24 mouse cellular contexts compared by ENCODE assay signal in the genomic region with DNA sequence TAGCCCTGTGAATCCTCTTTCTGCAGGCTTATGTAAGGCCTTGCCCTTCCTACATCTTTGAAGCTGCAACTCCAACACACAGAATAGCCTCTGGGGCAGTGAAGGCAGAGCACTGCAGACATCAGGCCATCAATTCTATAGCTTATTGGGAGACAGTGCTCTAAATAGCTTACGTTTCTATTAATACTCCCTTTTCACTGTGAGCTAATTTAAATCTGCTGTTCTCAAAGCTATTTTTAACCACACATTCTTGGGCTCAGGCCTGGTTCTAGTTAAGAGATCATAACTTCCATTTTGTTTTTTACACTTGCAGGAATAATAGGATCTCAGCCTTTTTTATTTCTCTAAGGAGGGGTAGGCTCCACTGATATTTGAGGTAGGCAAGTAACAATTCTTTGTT.
DNase-seq lines count a peak whose midpoint lies in the region; ATAC-seq and TF ChIP-seq lines count a peak whose summit lies in the region.
"Had no signal": no experiment of that assay in that cellular context is flagged by ENCODE, and none has a peak within 500 bp of the region (broad histone marks: within the 10 kb centered on the region; RNA-seq: fewer than 3 reads in every experiment).

No protein-coding gene starts in this region.

- peak overlapping the region; percentile 45; the same call in 1 of the 2 replicates for H3K27ac ChIP-seq in forebrain, postnatal 0 days (ENCODE audit: low read depth, low read length)
- H3K27ac ChIP-seq in forebrain, embryonic 11.5 days (ENCODE audit: low read depth, low read length), result no peak overlapping the region
- peak overlapping the region; percentile 30; the same call in 1 of the 2 replicates for H3K27ac ChIP-seq in heart, embryonic 11.5 days (ENCODE audit: low read depth, low read length)
- no peak overlapping the region for H3K27ac ChIP-seq in hindbrain, embryonic 13.5 days
- H3K27ac ChIP-seq: forebrain, embryonic 10.5 days; kidney, embryonic 15.5 days; limb, embryonic 15.5 days; neural tube, embryonic 15.5 days; stomach, embryonic 15.5 days had no signal

- 37% methylated on average over 1 of the region's 1 CpGs for WGBS in forebrain, postnatal 0 days
- whole genome bisulfite sequencing in forebrain, embryonic 11.5 days, result 68% methylated on average over 1 of the region's 1 CpGs
- WGBS in heart, embryonic 11.5 days (ENCODE audit: insufficient replicate concordance), result 36% methylated on average over 1 of the region's 1 CpGs
- 59% methylated on average over 1 of the region's 1 CpGs for WGBS in hindbrain, embryonic 13.5 days

- TF ChIP-seq CTCF in forebrain, postnatal 0 days (IDR thresholded peaks at IDR 0.05; ENCODE audit: low read depth), result no peak

- H3K9me3 ChIP-seq in forebrain, postnatal 0 days (ENCODE audit: low read length), result no peaks in the 10 kb centered on the region
- H3K9me3 ChIP-seq in forebrain, embryonic 11.5 days (ENCODE audit: control insufficient read depth, low read length), result no peaks in the 10 kb centered on the region
- H3K9me3 ChIP-seq in heart, embryonic 11.5 days (replicated peaks; ENCODE audit: control insufficient read depth, low read length), result no peaks in the 10 kb centered on the region
- H3K9me3 ChIP-seq in hindbrain, embryonic 13.5 days, result no peaks in the 10 kb centered on the region
- H3K9me3 ChIP-seq: forebrain, embryonic 10.5 days; kidney, embryonic 15.5 days; limb, embryonic 15.5 days; megakaryocyte, embryonic 14.5 days; neural tube, embryonic 15.5 days; stomach, embryonic 15.5 days had no signal

- no peak for ATAC-seq in forebrain, postnatal 0 days
- no peak for ATAC-seq in forebrain, embryonic 11.5 days (replicated peaks; ENCODE audit: low FRiP score)
- ATAC-seq in heart, embryonic 11.5 days (replicated peaks; ENCODE audit: insufficient number of reproducible peaks, low FRiP score, low TSS enrichment), result no peak
- no peak for ATAC-seq in hindbrain, embryonic 13.5 days (ENCODE audit: low FRiP score)
- ATAC-seq: activated CD4-positive, CD25-positive, alpha-beta regulatory T cell, adult 4 months; CD4-positive, CD25-positive, alpha-beta regulatory T cell, adult 4 months; intestine, postnatal 0 days had no signal

- no peaks in the 10 kb centered on the region for H3K27me3 ChIP-seq in forebrain, postnatal 0 days (ENCODE audit: insufficient read depth, low read length)
- no peaks in the 10 kb centered on the region for H3K27me3 ChIP-seq in forebrain, embryonic 11.5 days (ENCODE audit: control insufficient read depth, insufficient read depth, low read length)
- H3K27me3 ChIP-seq in heart, embryonic 11.5 days (ENCODE audit: control insufficient read depth, insufficient read depth, low read length), result no peaks in the 10 kb centered on the region
- H3K27me3 ChIP-seq in hindbrain, embryonic 13.5 days, result no peaks in the 10 kb centered on the region
- H3K27me3 ChIP-seq: kidney, embryonic 15.5 days; limb, embryonic 15.5 days; megakaryocyte, embryonic 14.5 days; neural tube, embryonic 15.5 days; stomach, embryonic 15.5 days had no signal

- no peak overlapping the region for H3K4me3 ChIP-seq in forebrain, postnatal 0 days (ENCODE audit: low read depth, low read length)
- H3K4me3 ChIP-seq in forebrain, embryonic 11.5 days (ENCODE audit: low read depth, low read length), result no peak overlapping the region
- no peak overlapping the region for H3K4me3 ChIP-seq in heart, embryonic 11.5 days (ENCODE audit: low read depth, low read length)
- no peak overlapping the region for H3K4me3 ChIP-seq in hindbrain, embryonic 13.5 days
- H3K4me3 ChIP-seq: forebrain, embryonic 10.5 days; kidney, embryonic 15.5 days; limb, embryonic 15.5 days; megakaryocyte, embryonic 14.5 days; myocyte; neural tube, embryonic 15.5 days; stomach, embryonic 15.5 days had no signal

- no peaks in the 10 kb centered on the region for H3K4me1 ChIP-seq in forebrain, postnatal 0 days (ENCODE audit: insufficient read depth)
- H3K4me1 ChIP-seq in forebrain, embryonic 11.5 days (replicated peaks; ENCODE audit: control insufficient read depth, insufficient read depth, low read length), result no peaks in the 10 kb centered on the region
- H3K4me1 ChIP-seq in heart, embryonic 11.5 days (ENCODE audit: control insufficient read depth, insufficient read depth, low read length), result peaks cover 4% of the 10 kb centered on the region
- peaks cover under 1% of the 10 kb centered on the region; the same call in 1 of the 2 replicates for H3K4me1 ChIP-seq in hindbrain, embryonic 13.5 days (replicated peaks)
- H3K4me1 ChIP-seq: limb, embryonic 15.5 days; stomach, embryonic 15.5 days had no signal

- no peak overlapping the region for H3K9ac ChIP-seq in forebrain, postnatal 0 days
- no peak overlapping the region for H3K9ac ChIP-seq in forebrain, embryonic 11.5 days (ENCODE audit: low read length)
- H3K9ac ChIP-seq in heart, embryonic 11.5 days (ENCODE audit: low read depth, low read length), result no peak overlapping the region
- H3K9ac ChIP-seq in hindbrain, embryonic 13.5 days, result no peak overlapping the region
- H3K9ac ChIP-seq: kidney, embryonic 15.5 days; limb, embryonic 15.5 days; neural tube, embryonic 15.5 days; stomach, embryonic 15.5 days had no signal

- peak; percentile 7 for DNase-seq in forebrain, postnatal 0 days
- no peak for DNase-seq in forebrain, embryonic 11.5 days (ENCODE audit: low spot score)
- DNase-seq in heart, postnatal 25 days (ENCODE audit: low spot score), result no peak
- DNase-seq in retina, adult 2 months (ENCODE audit: low read depth, low spot score), result peak; percentile 18
- no peak for DNase-seq in retina, embryonic 14.5 days (ENCODE audit: low spot score)
- no peak for DNase-seq in natural killer cell, adult 2 months (ENCODE audit: low spot score in 2 of 2)
- DNase-seq: adrenal gland, postnatal 10 days; cerebellum, adult 11 months; cerebellum, postnatal 10 days; kidney, postnatal 4 days; midbrain, embryonic 14.5 days; right cerebral cortex, postnatal 25 days had no signal

- H3K36me3 ChIP-seq in forebrain, postnatal 0 days (ENCODE audit: insufficient read depth), result no peaks in the 10 kb centered on the region
- no peaks in the 10 kb centered on the region for H3K36me3 ChIP-seq in forebrain, embryonic 11.5 days (ENCODE audit: control insufficient read depth, insufficient read depth, low read length)
- no peaks in the 10 kb centered on the region for H3K36me3 ChIP-seq in heart, embryonic 11.5 days (ENCODE audit: control insufficient read depth, insufficient read depth, low read length)
- H3K36me3 ChIP-seq in hindbrain, embryonic 13.5 days, result no peaks in the 10 kb centered on the region
- H3K36me3 ChIP-seq: forebrain, embryonic 10.5 days; kidney, embryonic 15.5 days; limb, embryonic 15.5 days; neural tube, embryonic 15.5 days; stomach, embryonic 15.5 days had no signal

- intact Hi-C loops in heart, postnatal 25 days (cut with DNase I), result no loop called here

- H3K4me2 ChIP-seq in forebrain, postnatal 0 days (ENCODE audit: low read depth), result no peak overlapping the region
- no peak overlapping the region for H3K4me2 ChIP-seq in forebrain, embryonic 11.5 days (ENCODE audit: low read depth, low read length, severe bottlenecking)
- no peak overlapping the region for H3K4me2 ChIP-seq in heart, embryonic 11.5 days
- no peak overlapping the region for H3K4me2 ChIP-seq in hindbrain, embryonic 13.5 days
- H3K4me2 ChIP-seq: kidney, embryonic 15.5 days; limb, embryonic 15.5 days; neural tube, embryonic 15.5 days; stomach, embryonic 15.5 days had no signal

Comparison
In these comparisons a context has a peak if more than half of its experiments do, and no peak if none do; other contexts are left out.
1. DNase-seq: peak in forebrain, postnatal 0 days (single experiment) and retina, adult 2 months (single experiment); none in forebrain, embryonic 11.5 days (single experiment), heart, postnatal 25 days (single experiment), retina, embryonic 14.5 days (single experiment) and natural killer cell, adult 2 months (0 of 2).
2. H3K27ac ChIP-seq: peak in forebrain, postnatal 0 days (single experiment) and heart, embryonic 11.5 days (single experiment); none in forebrain, embryonic 11.5 days (single experiment) and hindbrain, embryonic 13.5 days (single experiment).